In the genomic region with DNA sequence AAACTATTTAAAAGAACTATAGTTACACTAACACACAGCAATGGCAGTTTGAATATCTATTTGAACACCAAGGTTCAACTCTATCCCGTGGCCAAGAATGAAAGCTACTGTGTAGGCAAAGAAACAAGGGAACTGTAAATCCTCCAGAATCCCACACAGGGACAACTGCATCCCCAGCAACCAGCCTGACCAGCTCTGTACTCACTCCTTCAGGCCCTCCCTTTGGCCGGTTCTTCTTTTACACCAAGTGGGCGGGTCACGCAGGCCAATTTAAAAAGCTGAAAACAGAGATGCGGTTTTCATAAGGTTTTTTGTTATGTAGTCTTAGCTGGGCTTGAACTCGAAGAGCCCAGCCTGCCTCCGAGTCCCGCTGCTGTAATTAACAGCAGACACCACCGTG, we compare ENCODE assay signal across 19 mouse cellular contexts. TPM values are rescaled to one million over a fixed set of nuclear protein-coding genes. Genes with fewer than 3 reads are reported as not detected.
DNase-seq lines count a peak whose midpoint lies in the region; ATAC-seq and TF ChIP-seq lines count a peak whose summit lies in the region.
"Had no signal": no experiment of that assay in that cellular context is flagged by ENCODE, and none has a peak within 500 bp of the region (broad histone marks: within the 10 kb centered on the region; RNA-seq: fewer than 3 reads in every experiment).

No protein-coding gene starts in this region.

- H3K9ac ChIP-seq in liver, adult 2 months (ENCODE audit: low read depth, low read length) = peak overlapping the region; percentile 61
- H3K9ac ChIP-seq in liver, embryonic 12.5 days = no peak overlapping the region
- H3K9ac ChIP-seq: forebrain, postnatal 0 days had no signal

- no peak overlapping the region; the same call in 1 of the 2 replicates for H3K4me2 ChIP-seq in liver, embryonic 12.5 days

- H3K36me3 ChIP-seq in liver, adult 2 months (ENCODE audit: control insufficient read depth, insufficient read depth, low read length) = peaks cover 24% of the 10 kb centered on the region
- H3K36me3 ChIP-seq in liver, embryonic 12.5 days = no peaks in the 10 kb centered on the region

- ATAC-seq in liver, embryonic 12.5 days = no peak
- ATAC-seq: forebrain, postnatal 0 days; hindbrain, embryonic 16.5 days; midbrain, embryonic 16.5 days had no signal

- DNase-seq in adrenal gland, postnatal 14 days = peak; percentile 16
- no peak for DNase-seq in adrenal gland, adult 8-10 months
- DNase-seq in liver, adult 2 months (ENCODE audit: extremely low read depth, low read depth, low spot score) = peak; percentile 59
- DNase-seq in liver = no peak
- DNase-seq in cerebellum, postnatal 10 days = no peak
- DNase-seq in right cerebral cortex, postnatal 36 days (ENCODE audit: low spot score in 2 of 2) = no peak
- DNase-seq in T-cell, adult 2 months (ENCODE audit: low spot score) = no peak
- DNase-seq: cerebellum, adult 8-10 months; embryo, embryonic 11 days; forebrain, postnatal 0 days; gastrocnemius, postnatal 14 days; heart, postnatal 14 days; lung, adult 2 months; thymus, adult 2 months had no signal

- H3K9me3 ChIP-seq in liver, embryonic 12.5 days (replicated peaks) = no peaks in the 10 kb centered on the region
- H3K9me3 ChIP-seq: heart, embryonic 10.5 days had no signal

- peak overlapping the region; percentile 100 for H3K27ac ChIP-seq in liver, adult 2 months (replicated peaks; ENCODE audit: insufficient read depth, low read depth, low read length)
- peak overlapping the region; percentile 58 for H3K27ac ChIP-seq in liver, embryonic 12.5 days
- H3K27ac ChIP-seq: heart, embryonic 10.5 days had no signal

- H3K79me2 ChIP-seq in liver, adult 2 months (ENCODE audit: control insufficient read depth, insufficient read depth, low read length) = peaks cover 3% of the 10 kb centered on the region; the same call in 1 of the 2 replicates

- TF ChIP-seq POLR2A in liver, adult 2 months (IDR thresholded peaks at IDR 0.05; ENCODE audit: extremely low read depth, insufficient read depth, low read length) = no peak

- H3K4me1 ChIP-seq in liver, adult 2 months (ENCODE audit: control insufficient read depth, insufficient read depth, low read length) = peaks cover 16% of the 10 kb centered on the region
- H3K4me1 ChIP-seq in liver, embryonic 12.5 days = peaks cover 20% of the 10 kb centered on the region

- TF ChIP-seq CTCF in liver, adult 2 months (IDR thresholded peaks at IDR 0.05; ENCODE audit: low read depth, low read length) = no peak

- 21% methylated on average over 9 of the region's 9 CpGs for WGBS in liver, adult 2 months
- 80% methylated on average over 9 of the region's 9 CpGs for WGBS in liver, embryonic 12.5 days (ENCODE audit: insufficient replicate concordance)

- no peaks in the 10 kb centered on the region for H3K27me3 ChIP-seq in liver, adult 2 months (ENCODE audit: control insufficient read depth, insufficient read depth, low read length)
- no peaks in the 10 kb centered on the region for H3K27me3 ChIP-seq in liver, embryonic 12.5 days (replicated peaks)
- H3K27me3 ChIP-seq: CH12.LX had no signal

- peak overlapping the region; percentile 50 for H3K4me3 ChIP-seq in liver, adult 2 months (ENCODE audit: insufficient read depth, low read depth, low read length)
- H3K4me3 ChIP-seq in liver, embryonic 12.5 days = no peak overlapping the region
- H3K4me3 ChIP-seq: heart, embryonic 10.5 days had no signal

RNA-seq across cellular contexts. Expression of a gene that starts 9.7 kb away (rescaled TPM):
- 81.4 and 86.0 TPM in 2 replicates for total RNA-seq in adrenal gland, postnatal 14 days (2021)
- total RNA-seq in adrenal gland, adult 8-10 months (2022) = 100 to 1,000 TPM; 101 to 157 (median 123) TPM
- total RNA-seq in liver, adult 2 months (2014; rRNA removed) = 157 and 161 TPM in 2 replicates
- 52.6 and 62.7 TPM in 2 replicates for polyA plus RNA-seq in liver, adult 2 months (2012; rRNA removed)
- polyA plus RNA-seq in liver, embryonic 12.5 days (2016; fragmentation: Nextera tagmentation; extraction: Ambion mirVana) = 11.5 and 12.0 TPM in 2 replicates

RNA-seq across cellular contexts. Expression of a gene that starts 9.7 kb away (rescaled TPM):
- 3.9 and 7.2 TPM in 2 replicates for total RNA-seq in adrenal gland, postnatal 14 days (2021)
- total RNA-seq in adrenal gland, adult 8-10 months (2022) = 1 to 10 TPM; 1.2 to 3.5 (median 2.0) TPM
- 0.18 and 0.27 TPM in 2 replicates for total RNA-seq in liver, adult 2 months (2014; rRNA removed)
- not detected in 2 replicates for polyA plus RNA-seq in liver, adult 2 months (2012; rRNA removed)
- polyA plus RNA-seq in liver, embryonic 12.5 days (2016; fragmentation: Nextera tagmentation; extraction: Ambion mirVana) = 0.51 and 0.78 TPM in 2 replicates

RNA-seq across cellular contexts. Expression of a gene that starts 17.9 kb away (rescaled TPM):
- total RNA-seq in adrenal gland, postnatal 14 days (2021) = 17.1 and 20.8 TPM in 2 replicates
- 10 to 100 TPM; 15.0 to 19.2 (median 17.6) TPM for total RNA-seq in adrenal gland, adult 8-10 months (2022)
- 5.0 and 5.9 TPM in 2 replicates for total RNA-seq in liver, adult 2 months (2014; rRNA removed)
- 2.8 TPM in 2 replicates for polyA plus RNA-seq in liver, adult 2 months (2012; rRNA removed)
- polyA plus RNA-seq in liver, embryonic 12.5 days (2016; fragmentation: Nextera tagmentation; extraction: Ambion mirVana) = 17.7 and 18.2 TPM in 2 replicates

RNA-seq across cellular contexts. Expression of a gene that starts 37.5 kb away (rescaled TPM):
- total RNA-seq in adrenal gland, postnatal 14 days (2021) = 2.0 and 3.0 TPM in 2 replicates
- total RNA-seq in adrenal gland, adult 8-10 months (2022) = 1 to 10 TPM; 2.3 to 3.9 (median 3.3) TPM
- total RNA-seq in liver, adult 2 months (2014; rRNA removed) = 0.09 and 0.13 TPM in 2 replicates
- polyA plus RNA-seq in liver, adult 2 months (2012; rRNA removed) = 0.15 and 0.16 TPM in 2 replicates
- 2.3 and 2.4 TPM in 2 replicates for polyA plus RNA-seq in liver, embryonic 12.5 days (2016; fragmentation: Nextera tagmentation; extraction: Ambion mirVana)

RNA-seq across cellular contexts. Expression of a gene that starts 37.7 kb away (rescaled TPM):
- total RNA-seq in adrenal gland, postnatal 14 days (2021) = 95.0 and 97.5 TPM in 2 replicates
- 10 to 100 TPM; 35.6 to 54.7 (median 43.9) TPM for total RNA-seq in adrenal gland, adult 8-10 months (2022)
- 21.2 and 23.0 TPM in 2 replicates for total RNA-seq in liver, adult 2 months (2014; rRNA removed)
- 25.1 and 27.8 TPM in 2 replicates for polyA plus RNA-seq in liver, adult 2 months (2012; rRNA removed)
- 31.9 and 34.1 TPM in 2 replicates for polyA plus RNA-seq in liver, embryonic 12.5 days (2016; fragmentation: Nextera tagmentation; extraction: Ambion mirVana)

Comparison
In these comparisons a context has a peak if more than half of its experiments do, and no peak if none do; other contexts are left out.
1. DNase-seq: peak in adrenal gland, postnatal 14 days (single experiment) and liver, adult 2 months (single experiment); none in adrenal gland, adult 8-10 months (single experiment), liver (single experiment), cerebellum, postnatal 10 days (0 of 2), right cerebral cortex, postnatal 36 days (0 of 2) and T-cell, adult 2 months (single experiment).